Mouse (Mus musculus) stomach, postnatal 0 days (tissue): ENCODE measurements around the gene Rab1a. TPM values are rescaled to one million over a fixed set of nuclear protein-coding genes. Genes with fewer than 3 reads are reported as not detected.

Experiments
- ATAC-seq: fragments of 200-750 bp; cut with Nextera tagmentation; 2 replicates; pipeline ENCODE4 v1.8.0; 2017; ENCODE audit not compliant: low FRiP score, low TSS enrichment
- DNase-seq: peaks from one replicate; pipeline ENCODE4 v3.0.0-alpha.2; 2016; ENCODE audit warnings: low spot score
- H3K27ac ChIP-seq: fragments of 300-500 bp; sonication (generic); replicated peaks from 2 replicates; pipeline ENCODE4 v1.5.1; 2014; ENCODE audit warnings: mild to moderate bottlenecking, control low read depth
- H3K27me3 ChIP-seq: fragments of 300-500 bp; sonication (generic); 2 replicates; pipeline ENCODE4 v1.6.1; 2014; ENCODE audit warnings: low read length; ENCODE audit not compliant: control insufficient read depth, insufficient read depth
- H3K36me3 ChIP-seq: fragments of 300-500 bp; sonication (generic); 2 replicates; pipeline ENCODE4 v1.6.1; 2014; ENCODE audit warnings: low read length, mixed read lengths; ENCODE audit not compliant: control insufficient read depth, insufficient read depth
- H3K4me1 ChIP-seq: fragments of 300-500 bp; sonication (generic); replicated peaks from 2 replicates; pipeline ENCODE4 v1.6.1; 2014; ENCODE audit warnings: antibody characterized with exemption; ENCODE audit not compliant: control insufficient read depth, insufficient read depth
- H3K4me2 ChIP-seq: fragments of 300-500 bp; sonication (generic); replicated peaks from 2 replicates; pipeline ENCODE4 v1.6.1; 2014; ENCODE audit warnings: low read depth, mild to moderate bottlenecking, control low read depth, moderate library complexity
- H3K4me3 ChIP-seq: fragments of 300-500 bp; sonication (generic); 2 replicates; pipeline ENCODE4 v1.5.1; 2014; ENCODE audit warnings: low read depth, low read length, control low read depth
- H3K9ac ChIP-seq: fragments of 300-500 bp; sonication (generic); 2 replicates; pipeline ENCODE4 v1.6.1; 2014; ENCODE audit warnings: mild to moderate bottlenecking, low read length, control low read depth, mixed read lengths
- H3K9me3 ChIP-seq: fragments of 300-500 bp; sonication (generic); 2 replicates; pipeline ENCODE4 v1.6.1; 2016; ENCODE audit warnings: low read length; ENCODE audit not compliant: control insufficient read depth
- CTCF ChIP-seq: IDR thresholded peaks from 2 replicates; pipeline ENCODE4 v1.5.1; 2016; ENCODE audit warnings: antibody characterized with exemption, low read depth, mild to moderate bottlenecking, moderate library complexity
- EP300 ChIP-seq: optimal IDR thresholded peaks from 2 replicates; pipeline ENCODE3; 2016; ENCODE audit warnings: antibody characterized with exemption
- WGBS: fragments of 180-500 bp; shearing (Covaris S2); extraction: QIAGEN DNeasy Blood & Tissue Kit; methylation state at CpG from one replicate; pipeline ENCODE4 v1.1.7; 2014; 5-methylcytosine and 5-hydroxymethylcytosine counted together
- polyA plus RNA-seq: library from polyadenylated mRNA; unstranded; fragments of >200 nt; fragmentation: Nextera tagmentation; extraction: Ambion mirVana; gene quantifications from 2 replicates; pipeline ENCODE4 v1.2.1, GENCODE M21; 2015

Rab1a gene
- polyA plus RNA-seq, 1 experiment from 2014 or later: 295 TPM

- Histone ChIP-seq H3K9ac (no peak overlapping the region), H3K4me3 (no peak overlapping the region), H3K4me2 (no peak overlapping the region), H3K9me3 (no peaks in the 10 kb centered on the region), H3K27ac (no peak overlapping the region), H3K36me3 (peaks cover 12% of the 10 kb centered on the region), H3K4me1 (no peaks in the 10 kb centered on the region), H3K27me3 (no peaks in the 10 kb centered on the region)
- ATAC-seq: no peak
- 88% methylated on average over 6 of the region's 6 CpGs for WGBS
- DNase-seq: no peak
- no peak for TF ChIP-seq EP300
- TF ChIP-seq CTCF: no peak
Observed at GRCm38 (mm10) chr11:20242366-20243056, 41.3 kb downstream of the Rab1a start.

- TF ChIP-seq CTCF (peak; percentile 60), EP300 (no peak)
- 44% methylated on average over 9 of the region's 9 CpGs for WGBS
- no peaks in the 10 kb centered on the region for H3K4me1 ChIP-seq
- no peaks in the 10 kb centered on the region for H3K27me3 ChIP-seq
- no peak overlapping the region for H3K9ac ChIP-seq
- H3K27ac ChIP-seq: no peak overlapping the region
- no peaks in the 10 kb centered on the region for H3K9me3 ChIP-seq
- DNase-seq (peak; percentile 57), ATAC-seq (peak; percentile 71)
- no peak overlapping the region for H3K4me3 ChIP-seq
- H3K36me3 ChIP-seq: peaks cover 8% of the 10 kb centered on the region; the same call in 1 of the 2 replicates
- no peak overlapping the region for H3K4me2 ChIP-seq
Observed at GRCm38 (mm10) chr11:20243214-20243913, 42.1 kb downstream of the Rab1a start.

- H3K9ac ChIP-seq: no peak overlapping the region
- H3K27ac ChIP-seq: no peak overlapping the region
- no peak for DNase-seq
- no peaks in the 10 kb centered on the region for H3K4me1 ChIP-seq
- no peaks in the 10 kb centered on the region for H3K27me3 ChIP-seq
- no peak for ATAC-seq
- no peaks in the 10 kb centered on the region; the same call in 1 of the 2 replicates for H3K36me3 ChIP-seq
- 83% methylated on average over 16 of the region's 16 CpGs for WGBS
- no peaks in the 10 kb centered on the region for H3K9me3 ChIP-seq
- no peak overlapping the region for H3K4me3 ChIP-seq
- TF ChIP-seq EP300: no peak
- TF ChIP-seq CTCF: peak; percentile 53
- H3K4me2 ChIP-seq: no peak overlapping the region
Observed at GRCm38 (mm10) chr11:20244336-20245290, 43.4 kb downstream of the Rab1a start.

GRCm38 (mm10) chr11:20245316-20245715 lies 44.1 kb downstream of the Rab1a start:
- ATAC-seq: no peak

GRCm38 (mm10) chr11:20246616-20247015 lies 45.4 kb downstream of the Rab1a start:
- no peak for ATAC-seq
- TF ChIP-seq EP300: no peak
- TF ChIP-seq CTCF: no peak
- no peak overlapping the region for H3K27ac ChIP-seq
- H3K9ac ChIP-seq: no peak overlapping the region
- H3K36me3 ChIP-seq: no peaks in the 10 kb centered on the region
- no peaks in the 10 kb centered on the region for H3K27me3 ChIP-seq
- no peaks in the 10 kb centered on the region for H3K4me1 ChIP-seq
- no peak overlapping the region for H3K4me2 ChIP-seq
- DNase-seq: no peak
- 23% methylated on average over 1 of the region's 1 CpGs for WGBS
- H3K4me3 ChIP-seq: no peak overlapping the region
- no peaks in the 10 kb centered on the region for H3K9me3 ChIP-seq

More at GRCm38 (mm10) chr11:20245316-20245715, 44.1 kb downstream of the Rab1a start:
- Histone ChIP-seq H3K36me3 (no peaks in the 10 kb centered on the region), H3K4me2 (no peak overlapping the region), H3K9ac (no peak overlapping the region), H3K4me1 (no peaks in the 10 kb centered on the region), H3K27ac (no peak overlapping the region), H3K27me3 (no peaks in the 10 kb centered on the region), H3K9me3 (no peaks in the 10 kb centered on the region), H3K4me3 (no peak overlapping the region)
- no peak for DNase-seq
- WGBS: 73% methylated on average over 6 of the region's 6 CpGs
- TF ChIP-seq CTCF (no peak), EP300 (no peak)
